ENCODE assay signal across 8 mouse cellular contexts in genomic region chr1:91456301-91456801, GRCm38 (mm10). TPM values are rescaled to one million over a fixed set of nuclear protein-coding genes. Genes with fewer than 3 reads are reported as not detected.
A peak's percentile ranks its signal among the peaks of the same experiment; 100 is the strongest.
DNase-seq lines count a peak whose midpoint lies in the region; ATAC-seq lines count a peak whose summit lies in the region.

No protein-coding gene starts in this region.

- H3K4me3 ChIP-seq in forebrain, embryonic 16.5 days (replicated peaks; ENCODE audit: low read length) = no peak overlapping the region
- no peak overlapping the region for H3K4me3 ChIP-seq in hindbrain, embryonic 12.5 days
- no peak overlapping the region for H3K4me3 ChIP-seq in limb, embryonic 10.5 days

- peak overlapping the region; percentile 4; the same call in 1 of the 2 replicates for H3K4me2 ChIP-seq in forebrain, embryonic 16.5 days (ENCODE audit: low read length)
- peak overlapping the region; percentile 26 for H3K4me2 ChIP-seq in hindbrain, embryonic 12.5 days (replicated peaks)

- no peak for ATAC-seq in forebrain, embryonic 16.5 days
- ATAC-seq in hindbrain, embryonic 12.5 days (ENCODE audit: low FRiP score) = no peak
- peak; percentile 12; the same call in 1 of the 2 replicates for ATAC-seq in megakaryocyte progenitor cell, adult 5-6 weeks (replicated peaks; ENCODE audit: poor library complexity)

- no peaks in the 10 kb centered on the region for H3K27me3 ChIP-seq in forebrain, embryonic 16.5 days (replicated peaks; ENCODE audit: control insufficient read depth, insufficient read depth, low read length)
- H3K27me3 ChIP-seq in hindbrain, embryonic 12.5 days = peaks cover 13% of the 10 kb centered on the region; the same call in 1 of the 2 replicates
- peaks cover 23% of the 10 kb centered on the region for H3K27me3 ChIP-seq in limb, embryonic 10.5 days (ENCODE audit: low read depth, poor library complexity, severe bottlenecking)
- no peaks in the 10 kb centered on the region for H3K27me3 ChIP-seq in splenic B cell, adult 2 months (ENCODE audit: control insufficient read depth, insufficient read depth, low read length, poor library complexity, severe bottlenecking)

- H3K36me3 ChIP-seq in forebrain, embryonic 16.5 days (ENCODE audit: control insufficient read depth, insufficient read depth) = no peaks in the 10 kb centered on the region
- no peaks in the 10 kb centered on the region for H3K36me3 ChIP-seq in hindbrain, embryonic 12.5 days
- no peaks in the 10 kb centered on the region for H3K36me3 ChIP-seq in limb, embryonic 10.5 days
- no peaks in the 10 kb centered on the region for H3K36me3 ChIP-seq in splenic B cell, adult 2 months (ENCODE audit: control insufficient read depth, insufficient read depth, low read length, poor library complexity, severe bottlenecking)

- H3K27ac ChIP-seq in forebrain, embryonic 16.5 days (ENCODE audit: low read length) = no peak overlapping the region; the same call in 1 of the 2 replicates
- peak overlapping the region; percentile 46 for H3K27ac ChIP-seq in hindbrain, embryonic 12.5 days
- 0 out of 2 replicates have a peak overlapping the region, but pooled peaks have one; percentile 57 for H3K27ac ChIP-seq in limb, embryonic 10.5 days

- WGBS in forebrain, embryonic 16.5 days = 29% methylated on average over 11 of the region's 11 CpGs
- 35% methylated on average over 11 of the region's 11 CpGs for WGBS in hindbrain, embryonic 12.5 days
- 58% methylated on average over 11 of the region's 11 CpGs for WGBS in limb, embryonic 10.5 days

- no peaks in the 10 kb centered on the region for H3K9me3 ChIP-seq in forebrain, embryonic 16.5 days (ENCODE audit: control insufficient read depth, low read length)
- no peaks in the 10 kb centered on the region for H3K9me3 ChIP-seq in hindbrain, embryonic 12.5 days (replicated peaks)
- H3K9me3 ChIP-seq in limb, embryonic 10.5 days (replicated peaks) = no peaks in the 10 kb centered on the region

- H3K9ac ChIP-seq in forebrain, embryonic 16.5 days (replicated peaks; ENCODE audit: low read depth, low read length) = no peak overlapping the region
- no peak overlapping the region for H3K9ac ChIP-seq in hindbrain, embryonic 12.5 days

- H3K4me1 ChIP-seq in forebrain, embryonic 16.5 days (replicated peaks; ENCODE audit: control insufficient read depth, insufficient read depth, low read length) = peaks cover 42% of the 10 kb centered on the region
- H3K4me1 ChIP-seq in hindbrain, embryonic 12.5 days = peaks cover 46% of the 10 kb centered on the region
- H3K4me1 ChIP-seq in limb, embryonic 10.5 days = peaks cover 51% of the 10 kb centered on the region

- peak; percentile 88 for DNase-seq in 3T3-L1 (ENCODE audit: low read depth, low spot score)
- peak; percentile 93 for DNase-seq in adipocyte (ENCODE audit: low spot score)
- no peak for DNase-seq in limb, embryonic 10.5 days (ENCODE audit: low spot score)
- peak; percentile 31 for DNase-seq in splenic B cell, adult 2 months (ENCODE audit: low read depth, low spot score)
- no peak for DNase-seq in thymus, postnatal 14 days

RNA-seq across cellular contexts. Expression of gene Per2, which starts 2.8 kb away (rescaled TPM):
- polyA plus RNA-seq in forebrain, embryonic 16.5 days (2015; fragmentation: Nextera tagmentation; extraction: Ambion mirVana) = 5.6 and 6.3 TPM in 2 replicates
- 3.6 and 3.8 TPM in 2 replicates for polyA plus RNA-seq in hindbrain, embryonic 12.5 days (2016; fragmentation: Nextera tagmentation; extraction: Ambion mirVana)
- polyA plus RNA-seq in limb, embryonic 10.5 days (2016; fragmentation: Nextera tagmentation; extraction: Ambion mirVana) = 1.8 and 2.4 TPM in 2 replicates
- 7.0 and 7.8 TPM in 2 replicates for total RNA-seq in megakaryocyte progenitor cell, adult 5-6 weeks (2015)
- total RNA-seq in megakaryocyte progenitor cell, adult 5-6 weeks (2017) = 4.0 and 4.4 TPM in 2 replicates

RNA-seq across cellular contexts. Expression of gene Traf3ip1, which starts 38.1 kb away (rescaled TPM):
- polyA plus RNA-seq in forebrain, embryonic 16.5 days (2015; fragmentation: Nextera tagmentation; extraction: Ambion mirVana) = 10.9 and 13.2 TPM in 2 replicates
- polyA plus RNA-seq in hindbrain, embryonic 12.5 days (2016; fragmentation: Nextera tagmentation; extraction: Ambion mirVana) = 12.9 and 13.0 TPM in 2 replicates
- 12.5 and 12.9 TPM in 2 replicates for polyA plus RNA-seq in limb, embryonic 10.5 days (2016; fragmentation: Nextera tagmentation; extraction: Ambion mirVana)
- 3.1 and 4.9 TPM in 2 replicates for total RNA-seq in megakaryocyte progenitor cell, adult 5-6 weeks (2015)
- 3.3 and 5.3 TPM in 2 replicates for total RNA-seq in megakaryocyte progenitor cell, adult 5-6 weeks (2017)

RNA-seq across cellular contexts. Expression of gene Hes6, which starts 42.5 kb away (rescaled TPM):
- 208 and 217 TPM in 2 replicates for polyA plus RNA-seq in forebrain, embryonic 16.5 days (2015; fragmentation: Nextera tagmentation; extraction: Ambion mirVana)
- 274 and 304 TPM in 2 replicates for polyA plus RNA-seq in hindbrain, embryonic 12.5 days (2016; fragmentation: Nextera tagmentation; extraction: Ambion mirVana)
- 86.2 and 111 TPM in 2 replicates for polyA plus RNA-seq in limb, embryonic 10.5 days (2016; fragmentation: Nextera tagmentation; extraction: Ambion mirVana)
- total RNA-seq in megakaryocyte progenitor cell, adult 5-6 weeks (2015) = 34.4 and 35.4 TPM in 2 replicates
- 30.4 and 39.6 TPM in 2 replicates for total RNA-seq in megakaryocyte progenitor cell, adult 5-6 weeks (2017)

RNA-seq across cellular contexts. Expression of gene Ilkap, which starts 57.7 kb away (rescaled TPM):
- 158 and 163 TPM in 2 replicates for polyA plus RNA-seq in forebrain, embryonic 16.5 days (2015; fragmentation: Nextera tagmentation; extraction: Ambion mirVana)
- 147 and 148 TPM in 2 replicates for polyA plus RNA-seq in hindbrain, embryonic 12.5 days (2016; fragmentation: Nextera tagmentation; extraction: Ambion mirVana)
- polyA plus RNA-seq in limb, embryonic 10.5 days (2016; fragmentation: Nextera tagmentation; extraction: Ambion mirVana) = 185 and 190 TPM in 2 replicates
- 71.6 and 91.4 TPM in 2 replicates for total RNA-seq in megakaryocyte progenitor cell, adult 5-6 weeks (2015)
- 120 and 137 TPM in 2 replicates for total RNA-seq in megakaryocyte progenitor cell, adult 5-6 weeks (2017)

Comparison
In these comparisons a context has a peak if more than half of its experiments do, and no peak if none do; other contexts are left out.
1. DNase-seq: peak in 3T3-L1 (single experiment), adipocyte (single experiment) and splenic B cell, adult 2 months (single experiment); none in limb, embryonic 10.5 days (single experiment) and thymus, postnatal 14 days (single experiment).